Mouse (Mus musculus): ENCODE measurements around the gene Pcgf1. TPM values are rescaled to one million over a fixed set of nuclear protein-coding genes. Genes with fewer than 3 reads are reported as not detected.

Gene Pcgf1
- total RNA-seq, 1 experiment from 2014 or later, result 9.5 TPM

DNA sequence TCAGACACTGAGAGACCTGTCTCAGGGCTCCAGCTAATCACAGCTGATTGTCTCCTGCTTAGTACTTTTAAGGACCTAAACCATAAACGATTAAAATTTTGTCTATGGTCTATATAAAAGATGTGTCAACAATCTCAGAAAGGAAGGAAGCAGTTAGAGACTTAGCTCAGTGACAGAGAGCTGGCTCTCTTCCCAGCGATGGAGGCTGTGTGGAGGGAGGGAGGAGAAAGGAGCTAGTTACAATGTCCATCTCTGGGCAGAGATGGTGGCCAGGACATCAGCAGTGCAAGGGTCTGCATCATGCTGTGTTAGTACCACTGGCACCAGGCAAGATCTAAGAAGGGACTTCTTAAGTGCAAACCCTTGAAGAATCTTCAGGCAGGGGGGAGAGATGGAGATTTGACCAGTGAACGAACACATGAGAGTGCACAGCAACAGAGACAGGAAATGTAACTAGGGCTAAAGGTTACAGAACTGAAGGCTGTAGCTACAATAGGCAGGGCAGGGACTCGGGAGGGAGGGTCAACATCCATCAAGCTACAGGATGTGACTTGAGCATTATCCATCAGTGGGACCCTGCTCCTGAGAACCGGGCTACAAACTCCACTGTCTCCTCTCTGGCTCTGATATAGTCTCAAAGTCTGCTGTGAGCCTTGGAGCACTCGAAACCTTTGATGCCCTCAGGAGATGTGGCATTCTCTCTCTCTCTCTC, 14.9 kb downstream of the Pcgf1 start:
- ATAC-seq (ENCODE audit: extremely low read depth, insufficient number of reproducible peaks, low FRiP score, poor library complexity, severe bottlenecking), result no peak

DNA sequence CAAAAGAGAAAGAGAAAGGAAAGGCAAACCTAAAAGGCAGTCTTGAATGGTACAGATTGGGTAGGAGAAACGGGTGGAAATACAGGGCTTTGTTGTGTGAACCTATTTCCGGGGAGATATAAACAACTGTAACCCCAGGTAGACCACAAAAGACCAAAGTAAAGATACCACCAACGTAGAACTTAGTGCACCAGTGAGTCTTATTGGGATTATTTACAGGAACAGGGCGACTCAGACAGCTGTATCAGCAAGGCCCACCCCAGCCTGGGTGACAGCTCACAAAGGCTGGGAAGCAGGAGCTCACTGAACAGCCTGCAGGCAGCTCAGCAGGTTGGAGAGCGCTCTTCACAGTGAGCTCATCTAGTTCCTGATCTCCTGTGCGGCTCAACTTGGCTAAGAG, 18.3 kb downstream of the Pcgf1 start:
- 0 out of 2 replicates have a peak, but pooled peaks have one; percentile 33 for ATAC-seq (ENCODE audit: extremely low read depth, insufficient number of reproducible peaks, low FRiP score, poor library complexity, severe bottlenecking)

DNA sequence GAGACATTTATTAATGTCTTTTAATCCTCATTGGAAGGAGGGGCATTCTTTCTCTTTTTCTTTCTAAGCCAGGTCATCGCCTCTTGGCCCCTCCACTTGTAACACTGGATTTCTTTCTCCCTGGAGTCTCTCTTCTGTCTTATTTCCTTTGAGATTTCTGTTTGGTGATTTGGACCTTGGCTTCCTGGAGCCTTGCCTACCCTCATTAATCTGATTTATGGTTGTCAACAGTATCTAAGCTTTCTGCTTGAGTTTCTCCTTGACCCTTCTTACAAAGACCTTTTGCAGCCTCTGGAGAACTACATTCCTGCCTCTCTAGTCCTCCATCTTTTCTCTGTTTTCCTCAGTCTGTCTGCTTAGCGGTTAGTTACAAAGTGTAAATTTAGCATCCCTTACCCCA, 20.7 kb downstream of the Pcgf1 start:
- ATAC-seq (ENCODE audit: extremely low read depth, insufficient number of reproducible peaks, low FRiP score, poor library complexity, severe bottlenecking), result no peak

- ATAC-seq (ENCODE audit: extremely low read depth, insufficient number of reproducible peaks, low FRiP score, poor library complexity, severe bottlenecking), result peak; percentile 87
Measured at GRCm38 (mm10) chr6:83101316-83101687, 23.6 kb downstream of the Pcgf1 start, which contains the start of the genes Ccdc142 and Gm42688. Gene Ccdc142 (plus strand): TSS chr6:83101601. Gene Gm42688 (plus strand): TSS chr6:83101617.

- ATAC-seq (ENCODE audit: extremely low read depth, insufficient number of reproducible peaks, low FRiP score, poor library complexity, severe bottlenecking), result peak; percentile 45; the same call in 1 of the 2 replicates
Measured at GRCm38 (mm10) chr6:83101688-83102556, 24.3 kb downstream of the Pcgf1 start.

DNA sequence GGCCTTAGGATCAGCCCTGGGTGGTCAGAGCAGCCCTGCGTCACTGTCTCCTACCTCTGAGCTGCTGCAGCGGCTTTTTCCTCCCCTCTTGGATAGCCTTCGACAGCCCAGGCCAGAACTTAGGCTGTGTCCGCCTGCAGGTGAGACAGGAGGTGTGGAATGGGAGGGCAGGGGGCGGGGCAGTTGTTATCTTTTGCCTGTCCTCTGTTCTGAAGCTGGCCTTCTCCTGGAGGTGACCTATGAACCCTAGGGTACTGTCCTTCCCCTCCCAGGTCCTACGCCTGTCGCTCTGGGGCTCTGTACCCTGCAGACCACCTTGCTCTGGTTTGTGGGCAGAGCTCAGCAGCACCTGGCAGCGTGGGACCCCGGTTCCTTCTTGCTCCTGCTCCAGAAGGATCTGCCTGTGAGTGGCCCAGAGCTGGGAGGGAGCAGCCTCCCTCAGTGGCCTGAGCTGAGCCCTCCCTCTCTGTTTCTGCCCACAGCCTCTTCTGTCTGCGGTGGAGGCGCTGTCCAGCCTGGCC, 25.5 kb downstream of the Pcgf1 start:
- ATAC-seq (ENCODE audit: extremely low read depth, insufficient number of reproducible peaks, low FRiP score, poor library complexity, severe bottlenecking), result no peak

DNA sequence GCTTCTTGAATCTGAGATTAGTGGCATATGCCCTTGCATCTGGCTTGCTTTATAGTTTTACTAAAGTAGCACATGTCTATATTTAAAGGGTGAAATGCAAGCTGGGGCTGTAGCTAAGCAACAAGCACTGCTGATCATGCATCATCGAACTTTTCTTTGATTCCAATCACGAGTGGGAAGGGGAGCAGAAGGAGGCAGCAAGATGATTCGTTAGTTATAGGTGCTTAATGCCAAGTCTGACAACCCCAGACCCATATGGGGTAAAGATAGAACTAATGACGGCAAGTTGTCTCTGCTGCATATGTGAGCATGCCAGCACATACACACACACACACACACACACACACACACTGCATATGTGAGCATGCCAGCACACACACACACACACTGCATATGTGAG, 26.5 kb downstream of the Pcgf1 start:
- no peak for ATAC-seq (ENCODE audit: extremely low read depth, insufficient number of reproducible peaks, low FRiP score, poor library complexity, severe bottlenecking)

- ATAC-seq (ENCODE audit: extremely low read depth, insufficient number of reproducible peaks, low FRiP score, poor library complexity, severe bottlenecking), result peak; percentile 80
Measured at GRCm38 (mm10) chr6:83107566-83108400, 30.1 kb downstream of the Pcgf1 start.

DNA sequence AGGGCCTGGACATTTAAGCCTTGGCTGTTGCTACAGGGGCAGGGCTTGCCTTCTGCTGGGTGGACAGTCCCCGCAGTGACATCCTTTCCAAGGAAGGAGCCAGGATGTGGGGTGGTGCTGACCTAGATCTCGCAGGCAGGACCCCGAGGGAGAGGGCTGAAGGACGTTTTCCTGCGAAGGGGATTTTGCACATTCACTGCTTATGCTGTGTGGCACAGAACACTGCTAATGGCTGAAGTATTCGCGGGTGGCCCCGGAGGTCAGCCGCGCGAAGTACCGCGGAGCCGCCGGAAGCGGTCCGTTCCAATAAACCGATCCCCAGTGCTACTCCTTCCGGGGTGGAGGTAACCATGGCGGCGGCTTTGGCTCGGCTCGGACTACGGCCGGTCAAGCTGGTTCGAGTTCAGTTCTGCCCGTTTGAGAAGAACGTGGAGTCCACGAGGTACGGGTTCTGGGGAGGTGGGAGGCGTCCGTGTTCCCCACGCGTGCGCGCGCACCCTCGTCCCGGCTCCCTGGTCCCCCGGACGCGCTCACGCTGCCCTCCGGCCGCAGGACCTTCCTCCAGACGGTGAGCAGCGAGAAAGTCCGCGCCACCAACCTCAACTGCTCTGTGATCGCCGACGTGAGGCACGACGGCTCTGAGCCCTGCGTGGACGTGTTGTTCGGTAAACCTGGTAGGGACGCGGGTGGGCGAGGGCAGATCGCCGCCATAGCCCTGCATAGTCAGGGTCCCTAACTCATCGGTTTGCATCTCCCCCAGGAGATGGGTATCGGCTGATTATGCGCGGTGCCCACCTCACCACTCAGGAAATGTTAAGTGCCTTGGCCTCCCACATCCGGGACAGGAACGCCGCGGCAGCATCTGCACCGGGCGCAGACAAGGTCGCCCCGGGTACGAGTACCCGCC, 31.3 kb downstream of the Pcgf1 start, which contains the start of gene Mrpl53:
TSS of gene Mrpl53 (plus strand) at position 279 of the 907 bp plus-strand sequence.
- ATAC-seq (ENCODE audit: extremely low read depth, insufficient number of reproducible peaks, low FRiP score, poor library complexity, severe bottlenecking), result peak; percentile 74

- ATAC-seq (ENCODE audit: extremely low read depth, insufficient number of reproducible peaks, low FRiP score, poor library complexity, severe bottlenecking), result no peak
Measured at GRCm38 (mm10) chr6:83111510-83112136, 34.0 kb downstream of the Pcgf1 start.

GRCm38 (mm10) chr6:83115011-83115671, 37.5 kb downstream of the Pcgf1 start, which contains the start of gene Mogs:
Gene Mogs (plus strand): TSS chr6:83115496.
- peak; percentile 88 for ATAC-seq (ENCODE audit: extremely low read depth, insufficient number of reproducible peaks, low FRiP score, poor library complexity, severe bottlenecking)

GRCm38 (mm10) chr6:83115682-83116372, 38.2 kb downstream of the Pcgf1 start:
- ATAC-seq (ENCODE audit: extremely low read depth, insufficient number of reproducible peaks, low FRiP score, poor library complexity, severe bottlenecking), result no peak

GRCm38 (mm10) chr6:83116373-83117164, 38.9 kb downstream of the Pcgf1 start:
- ATAC-seq (ENCODE audit: extremely low read depth, insufficient number of reproducible peaks, low FRiP score, poor library complexity, severe bottlenecking), result no peak

- no peak for ATAC-seq (ENCODE audit: extremely low read depth, insufficient number of reproducible peaks, low FRiP score, poor library complexity, severe bottlenecking)
Measured at GRCm38 (mm10) chr6:83117165-83117438, 39.4 kb downstream of the Pcgf1 start.

GRCm38 (mm10) chr6:83117616-83118015, 39.9 kb downstream of the Pcgf1 start:
- no peak for ATAC-seq (ENCODE audit: extremely low read depth, insufficient number of reproducible peaks, low FRiP score, poor library complexity, severe bottlenecking)

DNA sequence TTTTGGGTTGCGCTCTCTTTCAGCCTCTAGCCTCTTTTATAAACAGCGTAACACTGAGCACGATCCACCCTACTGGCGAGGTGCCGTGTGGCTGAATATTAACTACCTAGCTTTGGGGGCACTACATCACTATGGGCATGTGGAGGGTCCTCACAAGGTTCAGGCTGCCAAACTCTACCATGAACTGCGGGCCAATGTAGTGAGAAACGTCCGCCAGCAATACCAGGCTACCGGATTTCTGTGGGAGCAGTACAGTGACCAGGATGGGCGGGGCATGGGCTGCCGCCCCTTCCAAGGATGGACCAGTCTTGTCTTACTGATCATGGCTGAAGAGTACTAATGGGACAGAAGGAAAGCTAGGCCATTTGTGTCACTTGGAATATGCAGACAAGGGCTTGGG, 40.7 kb downstream of the Pcgf1 start:
- ATAC-seq (ENCODE audit: extremely low read depth, insufficient number of reproducible peaks, low FRiP score, poor library complexity, severe bottlenecking), result no peak
